Mouse (Mus musculus) layer of hippocampus, postnatal 25 days (tissue): ENCODE measurements around the gene Tab1. TPM values are rescaled to one million over a fixed set of nuclear protein-coding genes. Genes with fewer than 3 reads are reported as not detected.
A peak's percentile ranks its signal among the peaks of the same experiment; 100 is the strongest.

Experiments used
- DNase-seq, 2 experiments: peaks; one replicate each; pipeline ENCODE4 v3.0.0; 2022; ENCODE audit warnings: mixed read lengths in 2 of 2, low spot score in 1 of 2; ENCODE audit errors: extremely low spot score in 1 of 2
- total RNA-seq, 2 experiments: library from RNA; stranded (reverse); gene quantifications; 2 replicates each; pipeline ENCODE4 v1.2.3; 2021

Gene Tab1
- total RNA-seq, 2 experiments from 2014 or later = 25.1 to 33.8 TPM

- no peak for DNase-seq
Measured at GRCm38 (mm10) chr15:80134450-80134847, 1.5 kb downstream of the Tab1 start.

DNA sequence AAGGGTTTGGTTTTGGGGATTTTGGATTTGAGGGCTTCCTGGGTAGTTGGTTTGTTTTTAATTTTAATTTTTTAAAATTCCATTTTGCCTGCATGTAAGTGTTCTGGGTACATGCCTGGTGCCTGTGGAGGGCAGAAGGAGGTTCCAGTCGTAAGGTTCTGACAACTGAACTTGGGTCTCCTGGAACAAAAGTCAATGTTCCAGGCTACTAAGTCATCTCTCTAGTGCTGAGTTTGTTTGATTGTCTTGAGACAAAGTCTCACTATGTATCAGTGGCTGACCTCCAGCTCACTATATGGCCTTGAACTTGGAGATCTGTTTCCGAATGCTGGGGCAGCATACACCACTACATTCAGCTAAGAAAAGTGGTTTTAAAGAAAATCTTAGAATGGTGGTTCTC, 2.6 kb downstream of the Tab1 start:
- no peak for DNase-seq

DNA sequence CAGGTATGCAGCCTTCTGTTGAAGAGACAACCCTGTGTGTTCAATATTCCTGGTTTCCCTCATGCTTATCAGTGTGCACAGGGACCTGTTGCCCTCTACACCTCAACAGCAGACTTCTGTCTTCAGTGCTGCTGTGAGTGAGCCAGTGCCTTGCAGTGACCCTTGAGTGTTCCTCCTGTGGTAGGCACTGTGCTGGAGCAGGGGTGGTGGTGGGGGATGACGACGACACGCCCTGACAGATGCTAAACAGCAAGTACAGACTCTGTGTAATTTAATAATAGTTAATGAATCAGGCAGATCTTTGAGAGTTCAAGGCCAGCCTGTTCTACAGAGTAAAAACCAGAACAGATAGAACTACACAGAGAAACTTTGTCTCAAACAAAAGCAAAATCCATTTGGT, 3.7 kb downstream of the Tab1 start:
- no peak for DNase-seq

- DNase-seq = peak in 1 of 2 experiments; percentile 34
Measured at GRCm38 (mm10) chr15:80137945-80138791, 5.2 kb downstream of the Tab1 start.

- no peak for DNase-seq
Measured at GRCm38 (mm10) chr15:80140302-80140701, 7.4 kb downstream of the Tab1 start.

DNA sequence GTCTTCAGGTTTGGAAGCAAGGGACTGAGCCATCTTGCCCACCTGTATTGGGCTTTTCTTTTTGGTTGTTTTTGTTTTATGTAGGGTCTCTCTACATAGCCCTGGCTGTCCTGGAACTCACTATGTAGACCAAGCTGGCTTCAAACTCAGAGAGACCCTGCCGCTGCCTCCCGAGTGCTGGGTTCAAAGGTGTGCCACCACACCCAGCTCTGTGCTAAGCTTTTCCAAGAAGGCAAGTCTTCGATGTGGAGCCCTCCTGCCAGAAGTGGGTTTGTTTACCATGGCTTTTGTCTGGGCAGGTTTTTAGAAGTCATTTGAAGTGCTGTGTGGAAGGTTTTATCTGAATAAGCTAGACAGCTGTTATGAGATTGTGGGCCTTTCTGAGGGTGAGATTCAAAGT, 8.0 kb downstream of the Tab1 start:
- DNase-seq = no peak

DNA sequence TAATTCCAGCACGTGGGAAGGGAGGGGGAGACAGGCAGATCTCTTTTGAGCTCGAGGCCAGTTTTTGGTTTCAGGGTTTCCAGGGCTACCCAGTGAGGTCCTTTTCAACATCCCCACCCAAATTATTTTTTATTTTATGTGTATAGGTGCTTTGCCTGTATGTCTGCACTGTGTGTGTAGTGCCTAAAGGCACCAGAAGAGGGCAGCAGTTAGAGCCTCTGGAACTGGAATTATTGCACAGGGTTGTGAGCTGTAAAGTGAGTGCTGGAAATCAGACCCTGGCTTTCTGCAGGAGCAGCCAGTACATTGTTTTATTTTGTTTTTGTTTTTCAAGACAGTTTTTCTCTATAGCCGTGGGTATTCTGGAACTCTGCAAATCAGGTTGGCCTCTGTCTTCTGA, 9.2 kb downstream of the Tab1 start:
- DNase-seq = no peak

DNA sequence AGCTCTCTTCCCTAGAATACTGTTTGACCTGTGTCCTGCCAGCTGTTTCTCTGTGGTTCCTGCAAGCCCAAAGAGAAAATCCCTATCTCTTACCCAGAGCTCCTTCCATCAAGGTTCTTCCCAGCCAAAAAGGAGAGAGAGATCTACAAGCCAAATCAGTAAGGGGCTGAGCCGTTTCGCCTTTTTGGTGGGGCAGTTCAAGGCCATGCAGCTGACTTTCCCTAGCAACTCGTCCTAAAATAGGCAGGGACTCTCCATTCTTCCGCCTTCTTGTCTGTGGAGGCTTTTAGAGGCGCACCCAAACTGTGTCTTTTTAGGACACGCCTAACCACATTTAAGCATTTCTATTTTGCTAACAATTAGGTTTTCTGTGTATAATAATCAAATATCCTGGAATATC, 10.8 kb downstream of the Tab1 start:
- no peak for DNase-seq

GRCm38 (mm10) chr15:80145397-80145796, 12.5 kb downstream of the Tab1 start:
- DNase-seq = no peak

DNA sequence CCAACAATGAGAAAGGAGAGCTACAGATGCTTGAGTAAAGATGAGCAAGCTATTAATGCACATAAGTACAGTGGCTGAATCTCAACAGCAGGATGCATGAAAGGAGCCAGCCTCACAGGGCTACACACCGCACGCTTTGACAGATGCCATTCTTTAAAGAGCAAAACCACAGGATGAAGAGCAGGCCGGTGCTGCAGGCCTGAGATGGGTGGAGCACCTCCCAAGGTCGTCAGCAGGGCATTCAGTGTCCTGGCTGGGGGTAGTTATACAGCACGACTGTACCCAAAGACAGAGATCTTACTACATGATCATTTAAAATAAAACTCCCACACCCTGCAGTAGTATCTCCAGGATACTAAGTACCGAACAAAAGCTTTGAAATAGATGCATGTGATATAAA, 13.2 kb downstream of the Tab1 start:
- no peak for DNase-seq

GRCm38 (mm10) chr15:80147090-80147489, 14.2 kb downstream of the Tab1 start:
- no peak for DNase-seq

DNA sequence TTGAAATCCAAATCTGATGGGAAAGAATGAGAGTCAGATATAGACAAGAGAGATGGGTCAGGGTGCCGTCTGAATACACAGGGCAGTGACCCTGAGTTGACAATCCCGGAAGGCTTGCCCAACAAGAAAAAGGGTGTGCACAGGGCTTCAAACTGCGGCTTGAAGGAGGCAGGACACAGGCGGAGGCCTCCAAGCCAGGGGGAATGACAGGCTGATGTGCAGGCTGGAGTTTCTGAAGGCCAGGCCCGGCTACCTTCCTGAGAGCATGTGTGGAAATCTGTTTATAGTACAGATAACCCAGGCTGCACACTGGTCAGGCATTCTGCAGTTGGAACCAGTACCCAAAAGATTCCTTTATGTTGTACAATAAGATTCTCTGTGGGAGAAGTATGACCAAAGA, 14.6 kb downstream of the Tab1 start:
- no peak for DNase-seq

DNA sequence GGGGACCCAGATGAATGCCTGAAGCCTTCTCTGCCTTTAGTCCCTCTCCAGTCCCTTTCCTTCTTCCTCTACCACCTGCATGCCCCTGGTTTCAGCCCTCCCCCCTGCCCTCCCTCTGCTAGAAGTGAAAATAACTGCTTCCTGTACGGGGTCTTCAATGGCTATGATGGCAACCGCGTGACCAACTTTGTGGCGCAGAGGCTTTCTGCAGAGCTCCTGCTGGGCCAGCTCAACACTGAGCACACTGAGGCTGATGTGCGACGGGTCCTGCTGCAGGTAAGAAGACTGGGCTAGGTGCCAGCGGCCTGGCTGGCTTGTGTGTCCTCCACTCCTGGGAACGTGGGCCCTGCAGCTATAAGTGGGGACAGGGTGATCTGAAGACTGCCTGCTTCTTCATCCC, 15.6 kb downstream of the Tab1 start:
- DNase-seq = no peak

GRCm38 (mm10) chr15:80149517-80149916, 16.6 kb downstream of the Tab1 start:
- DNase-seq = no peak

DNA sequence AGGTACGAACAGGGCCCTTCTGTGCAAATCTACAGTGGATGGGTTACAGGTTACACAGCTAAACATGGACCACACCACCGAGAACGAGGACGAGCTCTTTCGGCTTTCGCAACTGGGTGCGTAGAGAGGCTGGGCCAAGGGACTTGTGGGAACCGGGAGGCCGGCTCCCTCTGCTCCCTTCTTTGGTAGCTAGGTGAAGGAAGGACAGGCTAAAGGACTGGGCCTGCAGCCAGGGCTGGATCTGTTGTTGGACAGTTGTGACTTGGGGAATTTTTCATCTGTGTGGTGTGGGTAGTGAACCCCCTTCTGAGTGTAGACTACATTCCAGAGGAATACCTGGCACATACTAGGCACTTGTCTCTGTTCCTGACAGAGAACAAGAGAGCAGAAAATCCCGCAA, 19.7 kb downstream of the Tab1 start:
- no peak for DNase-seq

- no peak for DNase-seq
Measured at GRCm38 (mm10) chr15:80153757-80154156, 20.8 kb downstream of the Tab1 start.

- no peak for DNase-seq
Measured at GRCm38 (mm10) chr15:80155707-80156106, 22.8 kb downstream of the Tab1 start.

DNA sequence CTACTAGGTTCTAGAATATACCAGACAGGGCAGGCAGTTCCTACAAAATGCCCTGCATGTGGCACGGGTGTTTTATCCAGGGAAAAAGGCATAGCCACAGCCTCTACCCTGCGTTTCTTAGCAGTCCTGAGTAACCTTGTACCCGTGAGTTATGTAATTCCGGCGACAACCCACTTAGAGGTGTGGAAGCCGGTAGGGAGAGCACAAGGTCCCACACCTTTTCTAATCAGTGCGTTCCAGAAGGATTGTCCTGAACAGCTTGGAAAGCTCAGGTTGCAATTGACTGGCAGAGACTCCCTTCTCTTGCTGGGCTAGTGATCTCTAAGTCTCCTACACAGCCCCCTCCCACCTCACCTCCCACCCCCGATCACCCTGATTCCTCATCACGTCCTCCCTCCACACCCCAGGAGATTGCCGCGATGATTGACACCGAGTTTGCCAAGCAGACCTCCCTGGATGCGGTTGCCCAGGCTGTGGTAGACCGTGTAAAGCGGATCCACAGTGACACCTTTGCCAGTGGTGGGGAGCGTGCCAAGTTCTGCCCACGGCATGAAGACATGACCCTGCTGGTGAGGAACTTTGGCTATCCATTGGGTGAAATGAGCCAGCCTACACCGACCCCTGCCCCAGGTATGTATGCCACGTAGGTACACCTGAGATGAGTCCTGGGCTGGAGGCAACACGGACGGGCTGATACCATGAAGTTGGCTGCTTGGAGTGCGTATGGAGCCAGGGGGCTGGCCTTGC, 24.4 kb downstream of the Tab1 start:
- DNase-seq = no peak

DNA sequence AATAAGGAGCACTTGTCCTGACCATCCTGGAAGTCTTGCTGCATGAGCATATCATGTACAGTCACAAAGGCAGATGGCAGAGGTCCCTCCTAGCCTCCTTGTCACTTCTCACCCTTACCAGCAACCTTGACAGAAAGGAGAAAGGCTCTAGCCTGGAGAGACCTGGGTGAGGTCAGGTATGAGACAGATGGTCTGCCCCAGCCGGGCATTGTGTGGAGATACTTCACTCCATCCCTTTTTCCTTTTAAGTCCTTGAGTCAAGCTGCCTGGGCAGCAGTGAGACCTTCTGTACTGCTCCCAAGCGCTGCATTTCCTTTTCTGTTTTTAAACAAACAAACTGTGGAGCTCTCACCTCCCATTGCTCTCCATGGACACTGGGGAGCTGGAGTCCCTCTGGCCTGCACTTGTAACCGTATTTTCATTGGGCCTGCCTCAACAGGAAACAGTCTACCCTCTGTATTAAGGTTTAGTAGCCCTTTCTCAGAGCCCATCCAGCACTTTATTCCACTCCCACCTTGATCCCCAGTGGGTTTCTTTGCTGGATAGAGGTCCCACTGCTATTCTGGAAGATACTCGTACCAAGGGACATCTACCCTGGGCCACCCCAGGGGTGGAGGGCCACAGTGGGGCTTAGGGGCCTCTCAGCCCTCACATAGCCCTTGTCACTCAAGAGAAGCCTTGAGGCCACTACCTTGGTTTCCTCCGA, 25.2 kb downstream of the Tab1 start:
- no peak for DNase-seq

DNA sequence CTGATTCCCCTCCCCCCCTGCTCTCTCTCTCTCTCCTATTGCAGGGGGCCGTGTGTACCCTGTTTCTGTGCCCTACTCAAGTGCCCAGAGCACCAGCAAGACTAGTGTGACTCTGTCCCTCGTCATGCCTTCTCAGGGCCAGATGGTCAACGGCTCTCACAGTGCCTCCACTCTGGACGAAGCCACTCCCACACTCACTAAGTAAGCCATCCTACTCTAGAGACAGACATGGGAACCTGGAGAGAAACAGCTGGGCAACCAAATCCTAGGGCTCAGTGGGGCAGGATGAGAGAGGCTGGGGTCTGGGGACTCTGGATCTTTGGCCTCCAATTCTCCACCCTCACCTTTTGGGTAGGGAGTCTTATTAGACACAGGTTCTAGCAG, 25.8 kb downstream of the Tab1 start:
- DNase-seq = no peak

DNA sequence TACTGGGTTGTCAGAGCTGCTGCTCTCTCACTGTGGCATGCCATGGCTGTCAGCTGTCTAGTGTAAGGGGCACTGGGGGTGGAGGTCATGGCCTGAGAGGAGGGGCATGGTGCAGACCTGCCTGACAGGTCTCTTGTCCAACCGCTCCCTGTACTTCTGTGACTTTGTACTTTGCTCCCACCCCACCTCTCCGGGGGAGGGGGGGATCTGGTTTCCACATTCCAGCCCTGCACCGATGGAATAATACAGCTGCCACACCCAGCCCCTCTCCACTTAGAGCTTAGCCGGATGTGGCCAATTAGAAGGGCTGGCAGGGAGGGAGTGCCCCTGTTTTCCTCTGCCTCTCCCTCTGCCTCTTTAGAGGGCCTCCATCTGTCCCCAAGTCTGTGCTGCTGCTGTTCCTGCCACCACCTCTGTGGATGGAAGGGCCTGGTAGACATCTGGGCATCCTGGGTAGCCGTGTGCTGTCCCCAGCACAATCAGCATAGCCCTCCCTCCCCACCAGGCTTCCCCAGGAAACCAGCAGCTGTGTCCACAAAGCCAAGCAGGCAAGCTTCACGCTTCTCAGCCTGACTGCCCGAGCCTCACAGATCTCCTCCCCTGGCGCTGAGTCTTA, 26.5 kb downstream of the Tab1 start:
- DNase-seq = no peak
